Mouse (Mus musculus) liver, embryonic 14.5 days (tissue): ENCODE results near the gene Cep350.

Experiments used
- CTCF ChIP-seq: IDR thresholded peaks from 2 replicates; pipeline ENCODE4 v1.5.1; 2016; ENCODE audit warnings: antibody characterized with exemption, low read depth, control low read depth
- EP300 ChIP-seq: IDR thresholded peaks from 2 replicates; pipeline ENCODE4 v1.6.1; 2016; ENCODE audit warnings: antibody characterized with exemption, low read depth

- no peak for TF ChIP-seq EP300
- no peak for TF ChIP-seq CTCF
Observed at GRCm38 (mm10) chr1:155843538-155843937, 129.5 kb downstream of the Cep350 start.
